Mouse (Mus musculus) gastrocnemius, postnatal 4 days (tissue): ENCODE results near the gene Abca4. TPM values are rescaled to one million over a fixed set of nuclear protein-coding genes. Genes with fewer than 3 reads are reported as not detected.

Experiments
- DNase-seq, 2 experiments: peaks; one replicate each; pipeline ENCODE4 v3.0.0; 2021 to 2022; ENCODE audit warnings: low spot score in 2 of 2, mixed read lengths in 2 of 2
- long read RNA-seq, 2 experiments: library from polyadenylated mRNA; stranded (forward); transcript quantifications; one replicate each; pipeline ENCODE4 v2.0.0; 2021
- total RNA-seq, 2 experiments: library from RNA; stranded (reverse); gene quantifications; 2 replicates each; pipeline ENCODE4 v1.2.3; 2021

Gene Abca4
- total RNA-seq: 1 to 10 TPM; 1.9 to 2.9 TPM
- long read RNA-seq, experiment 1, partial matches to known transcripts: 0 of 5 reads
- long read RNA-seq, experiment 1, other reads (novel, unspliced or antisense): 3 of 5 reads
- long read RNA-seq, experiment 2, partial matches to known transcripts: 1 of 3 reads
- long read RNA-seq, experiment 2, other reads (novel, unspliced or antisense): 2 of 3 reads

DNA sequence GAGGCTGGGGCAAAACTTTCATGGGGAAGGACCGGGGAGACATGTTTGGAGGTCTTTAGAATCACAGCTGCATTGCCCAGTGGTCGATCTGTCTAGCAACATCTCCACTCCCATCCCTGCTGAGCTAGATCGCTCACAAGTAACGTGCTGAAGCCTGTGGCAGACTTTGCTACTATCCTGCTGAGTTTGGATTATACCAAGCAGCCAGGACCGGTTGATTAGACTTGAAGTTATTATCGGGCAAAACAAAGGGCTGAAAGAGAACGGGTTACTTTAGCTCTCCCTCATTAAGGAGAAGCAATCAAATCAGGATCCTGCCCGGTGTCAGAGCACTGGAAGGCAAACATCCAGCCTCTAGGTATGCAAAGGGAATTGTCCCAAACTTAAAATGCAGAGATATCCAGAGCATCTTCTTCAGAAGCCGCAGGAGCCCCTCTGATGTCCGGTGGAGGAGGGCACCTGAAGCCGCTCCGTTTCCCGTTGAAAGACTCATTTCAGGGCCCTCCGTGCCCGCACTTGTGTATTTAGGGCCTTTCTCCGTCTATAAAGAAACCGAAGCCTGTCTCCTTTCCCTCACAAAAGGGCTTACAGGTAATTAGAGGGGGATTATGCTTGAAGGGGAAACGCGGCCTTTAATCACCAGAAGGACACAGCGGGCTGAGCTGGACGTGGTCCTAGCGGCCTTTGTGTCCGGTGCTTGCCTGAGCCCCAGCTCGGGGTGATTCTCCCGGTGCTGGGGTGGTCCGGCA lies at the start of gene Abca4:
Gene Abca4 (plus strand): TSS at position 645 of the 749 bp plus-strand sequence.
- DNase-seq: no peak

GRCm38 (mm10) chr3:121995125-121995524 lies 49.1 kb upstream of the Abca4 start:
- DNase-seq: no peak

- DNase-seq: no peak
Observed at GRCm38 (mm10) chr3:121999934-122000333, 44.3 kb upstream of the Abca4 start.

DNA sequence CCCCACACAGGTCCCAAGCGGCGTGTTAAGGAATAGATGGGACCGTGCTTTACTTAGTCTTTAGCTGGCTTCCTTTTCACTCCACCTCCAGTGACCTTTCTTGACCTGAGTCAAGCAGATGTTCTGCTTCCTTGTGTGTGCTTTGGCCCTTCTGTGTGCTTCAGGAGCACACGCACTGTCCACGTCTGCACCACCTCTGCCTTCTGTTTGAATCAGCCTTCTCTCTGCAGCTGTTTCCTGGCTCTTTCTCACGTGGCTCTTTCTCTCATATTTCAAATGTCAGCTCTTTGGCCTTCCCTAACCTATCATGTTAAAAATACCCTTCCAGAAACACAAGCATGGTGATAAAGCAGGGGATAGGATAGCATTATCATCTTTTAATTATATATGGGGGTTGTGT lies 42.7 kb upstream of the Abca4 start:
- no peak for DNase-seq

GRCm38 (mm10) chr3:122009818-122010217 lies 34.4 kb upstream of the Abca4 start:
- DNase-seq: no peak

GRCm38 (mm10) chr3:122010292-122010691 lies 34.0 kb upstream of the Abca4 start:
- no peak for DNase-seq

GRCm38 (mm10) chr3:122012464-122012863 lies 31.8 kb upstream of the Abca4 start:
- DNase-seq: no peak

DNA sequence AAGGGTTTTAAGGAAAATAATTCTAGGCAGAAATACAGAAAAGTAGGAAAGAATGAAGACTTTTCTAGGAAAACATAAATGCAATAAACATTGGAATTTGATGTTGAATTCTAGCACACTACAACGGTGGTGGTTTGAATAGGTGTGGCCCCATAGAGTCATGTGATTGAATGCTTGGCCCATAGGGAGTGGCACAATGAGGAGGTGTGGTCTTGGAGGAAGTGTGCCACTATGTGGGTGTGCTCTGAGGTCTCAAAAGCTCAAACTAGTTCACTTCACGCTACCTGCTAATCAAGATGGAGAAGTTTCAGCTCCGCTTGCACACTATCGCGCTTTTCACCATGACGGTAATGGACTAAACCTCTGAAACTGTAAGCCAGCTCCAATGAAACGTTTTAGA lies 25.8 kb upstream of the Abca4 start:
- DNase-seq: no peak

DNA sequence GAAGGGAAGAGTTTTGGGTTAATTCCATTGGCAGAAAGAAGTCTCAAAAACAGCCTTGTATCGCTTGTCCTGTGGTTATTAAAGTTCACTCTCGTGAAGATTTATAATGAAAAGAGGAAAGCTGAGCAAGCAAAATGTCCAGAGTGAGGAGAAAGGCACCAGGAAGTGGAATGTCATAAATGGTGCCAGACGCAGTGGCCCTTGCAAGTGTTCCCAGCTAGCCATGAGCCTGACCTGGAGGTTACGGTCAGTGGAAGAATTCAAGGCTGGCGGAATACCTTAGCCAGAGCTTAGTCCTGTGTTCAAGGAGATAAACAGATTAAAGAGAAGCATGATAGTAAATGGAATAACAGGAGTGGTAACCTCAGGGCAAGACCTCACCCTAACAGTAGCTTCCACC lies 25.1 kb upstream of the Abca4 start:
- no peak for DNase-seq

- no peak for DNase-seq
Observed at GRCm38 (mm10) chr3:122021029-122021652, 23.1 kb upstream of the Abca4 start.

GRCm38 (mm10) chr3:122022355-122022754 lies 21.9 kb upstream of the Abca4 start:
- DNase-seq: no peak

DNA sequence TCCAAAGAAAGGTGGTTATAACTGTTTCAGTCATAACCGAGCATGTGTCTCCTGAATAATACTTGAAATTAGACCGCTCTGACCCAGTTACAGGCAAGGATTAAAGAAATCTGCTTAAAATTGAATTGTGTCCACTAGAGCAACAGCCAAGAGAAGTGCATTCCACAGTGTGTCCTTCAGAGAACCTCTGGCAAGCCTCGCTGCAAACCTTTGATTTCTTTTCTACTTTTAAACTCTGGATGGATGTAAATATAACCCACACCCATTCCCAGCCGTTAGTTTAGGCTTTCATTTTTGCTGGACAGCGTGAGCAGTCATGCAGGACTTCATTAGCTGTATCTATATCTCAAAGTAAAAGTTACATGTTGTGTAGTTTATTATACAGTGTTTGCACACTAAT lies 17.6 kb upstream of the Abca4 start:
- DNase-seq: no peak

DNA sequence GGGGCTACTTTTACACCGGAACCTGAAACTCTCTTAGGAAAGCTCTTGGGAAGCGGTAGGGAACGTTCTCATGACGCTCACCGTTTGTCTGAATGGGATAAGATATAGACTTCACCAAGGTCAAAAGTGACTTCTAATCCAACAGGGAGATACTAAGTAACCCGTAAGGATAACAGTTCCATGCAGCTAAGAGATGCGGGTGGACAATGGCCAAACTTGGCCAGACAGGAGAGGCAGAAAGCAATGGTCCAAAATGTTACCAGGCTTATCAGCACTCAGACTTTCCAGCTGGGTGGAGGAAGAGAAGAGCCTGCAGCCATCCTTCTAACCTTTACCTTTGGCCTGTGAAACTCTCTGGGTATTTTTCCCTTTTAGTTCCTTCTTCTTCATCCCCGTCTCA lies 16.5 kb upstream of the Abca4 start:
- no peak for DNase-seq

DNA sequence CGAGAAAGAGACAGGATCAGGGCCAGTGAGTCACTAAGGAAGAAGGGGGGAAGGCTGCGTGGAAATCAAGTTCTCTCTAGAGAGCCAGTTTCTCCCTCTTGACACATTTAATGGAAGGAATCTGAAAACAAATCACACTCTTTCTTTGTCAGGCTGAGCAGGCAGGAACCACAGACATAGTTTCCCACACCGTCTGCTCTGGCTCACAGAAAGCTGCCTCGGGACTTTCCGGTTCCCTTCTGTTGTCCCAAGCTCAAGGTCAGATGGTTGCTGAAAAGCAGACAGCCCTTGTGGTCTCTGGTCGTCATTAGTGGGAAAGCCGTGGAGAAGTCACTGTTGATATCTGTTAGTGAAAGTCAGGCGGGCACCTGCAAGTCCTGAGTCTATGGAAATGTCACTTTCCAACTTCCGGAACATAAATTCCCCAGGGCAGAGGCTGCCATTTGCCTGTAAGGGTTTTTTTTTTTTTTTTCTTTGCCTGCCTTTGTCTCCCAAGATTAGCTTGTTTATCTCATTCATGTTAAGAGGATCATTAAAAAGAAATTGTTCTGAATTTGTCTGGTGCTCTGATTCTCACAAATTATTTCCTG lies 10.9 kb upstream of the Abca4 start:
- no peak for DNase-seq

GRCm38 (mm10) chr3:122034240-122034639 lies 10.0 kb upstream of the Abca4 start:
- no peak for DNase-seq

DNA sequence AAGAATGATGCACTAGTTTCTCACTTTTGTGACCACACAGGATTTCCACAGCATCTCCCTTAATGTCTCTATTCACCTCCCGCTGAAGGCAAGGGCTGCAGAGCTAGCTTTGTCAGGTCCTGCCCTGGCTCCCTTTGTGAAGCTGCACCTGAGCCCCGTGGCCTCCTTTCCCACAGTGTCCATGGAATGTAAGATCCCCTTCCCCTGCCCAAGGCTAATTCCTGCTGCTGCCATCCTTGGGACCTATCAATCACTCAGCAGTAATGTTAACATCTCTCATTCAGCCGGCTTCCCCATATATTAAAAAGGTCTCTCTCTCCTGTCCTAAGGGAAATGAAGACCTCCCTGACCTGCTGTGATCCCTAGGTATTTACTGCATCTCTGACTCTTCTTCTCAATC lies 9.2 kb upstream of the Abca4 start:
- DNase-seq: no peak

- DNase-seq: no peak
Observed at GRCm38 (mm10) chr3:122040522-122040921, 3.7 kb upstream of the Abca4 start.

GRCm38 (mm10) chr3:122043102-122043501 lies 1.1 kb upstream of the Abca4 start:
- no peak for DNase-seq

- peak; percentile 49 to 77 for DNase-seq
Observed at GRCm38 (mm10) chr3:122046187-122046620, 2.0 kb downstream of the Abca4 start.

GRCm38 (mm10) chr3:122047402-122047801 lies 3.2 kb downstream of the Abca4 start:
- DNase-seq: no peak

GRCm38 (mm10) chr3:122047921-122048861 lies 3.9 kb downstream of the Abca4 start:
- peak; percentile 53 to 78 for DNase-seq
